Mouse (Mus musculus) kidney, adult 8-10 months (tissue): Measurements from ENCODE around the gene Rere.
"Not testable (repeated sequence)": the region's sequence is repeated elsewhere in the genome, so short reads cannot be mapped to it uniquely, and the experiment has no call there.

Experiments
- DNase-seq, 2 experiments: peaks; one replicate each; pipeline ENCODE4 v3.0.0; 2022

The Rere gene

GRCm38 (mm10) chr4:150591602-150592001, 310.2 kb downstream of the Rere start:
- DNase-seq, result no peak

GRCm38 (mm10) chr4:150592087-150592486, 310.6 kb downstream of the Rere start:
- no peak for DNase-seq

- no peak for DNase-seq
Measured at GRCm38 (mm10) chr4:150593473-150594217, 312.2 kb downstream of the Rere start.

GRCm38 (mm10) chr4:150594298-150594829, 312.9 kb downstream of the Rere start:
- no peak for DNase-seq

GRCm38 (mm10) chr4:150595071-150595470, 313.6 kb downstream of the Rere start:
- no peak for DNase-seq

- DNase-seq, result no peak
Measured at GRCm38 (mm10) chr4:150595991-150596390, 314.5 kb downstream of the Rere start.

GRCm38 (mm10) chr4:150598686-150599085, 317.2 kb downstream of the Rere start:
- no peak for DNase-seq

- peak; percentile 45 to 53 for DNase-seq
Measured at GRCm38 (mm10) chr4:150599119-150599992, 317.9 kb downstream of the Rere start.

GRCm38 (mm10) chr4:150600503-150600902, 319.1 kb downstream of the Rere start:
- not testable (repeated sequence) for DNase-seq

- no peak for DNase-seq
Measured at GRCm38 (mm10) chr4:150601489-150601888, 320.0 kb downstream of the Rere start.

GRCm38 (mm10) chr4:150603366-150604061, 322.1 kb downstream of the Rere start:
- DNase-seq, result no peak

- DNase-seq, result no peak
Measured at GRCm38 (mm10) chr4:150605804-150606203, 324.4 kb downstream of the Rere start.

GRCm38 (mm10) chr4:150606449-150607161, 325.2 kb downstream of the Rere start:
- DNase-seq, result no peak

- DNase-seq, result no peak
Measured at GRCm38 (mm10) chr4:150608670-150609069, 327.2 kb downstream of the Rere start.

GRCm38 (mm10) chr4:150613715-150614114, 332.3 kb downstream of the Rere start:
- DNase-seq, result no peak

GRCm38 (mm10) chr4:150615251-150616028, 334.0 kb downstream of the Rere start:
- DNase-seq, result no peak

- peak; percentile 59 to 66 for DNase-seq
Measured at GRCm38 (mm10) chr4:150616029-150616420, 334.6 kb downstream of the Rere start.

GRCm38 (mm10) chr4:150616841-150617240, 335.4 kb downstream of the Rere start:
- DNase-seq, result no peak

- DNase-seq, result no peak
Measured at GRCm38 (mm10) chr4:150619011-150619410, 337.6 kb downstream of the Rere start.

GRCm38 (mm10) chr4:150622641-150623040, 341.2 kb downstream of the Rere start:
- DNase-seq, result no peak

- no peak for DNase-seq
Measured at GRCm38 (mm10) chr4:150624214-150624823, 342.9 kb downstream of the Rere start.
